Mouse (Mus musculus) megakaryocyte, embryonic 14.5 days (primary cell): ENCODE measurements around the gene Lama2. TPM values are rescaled to one million over a fixed set of nuclear protein-coding genes. Genes with fewer than 3 reads are reported as not detected.

Source experiments
- H3K27me3 ChIP-seq: replicated peaks from 2 replicates; pipeline ENCODE3; 2012; ENCODE audit warnings: inconsistent platforms
- H3K36me3 ChIP-seq: replicated peaks from 2 replicates; pipeline ENCODE3; 2012; ENCODE audit warnings: low read length, inconsistent platforms, mixed read lengths
- H3K4me1 ChIP-seq: 2 replicates; pipeline ENCODE4 v1.6.1; 2012; ENCODE audit warnings: inconsistent platforms
- H3K4me3 ChIP-seq: replicated peaks from 2 replicates; pipeline ENCODE3; 2012; ENCODE audit warnings: moderate library complexity, mild to moderate bottlenecking, inconsistent platforms
- H3K9me3 ChIP-seq: 2 replicates; pipeline ENCODE4 v1.6.1; 2012; ENCODE audit warnings: inconsistent platforms
- FLI1 ChIP-seq: IDR thresholded peaks from 2 replicates; pipeline ENCODE4 v1.6.1; 2012; ENCODE audit warnings: low read length, inconsistent platforms, mixed read lengths
- GATA1 ChIP-seq: IDR thresholded peaks from 3 replicates; pipeline ENCODE4 v1.6.1; 2012; ENCODE audit warnings: mixed read lengths, low read length, inconsistent platforms, borderline replicate concordance
- polyA plus RNA-seq: library from polyadenylated mRNA; stranded (reverse); fragments of >175 nt; gene quantifications from 2 replicates; pipeline ENCODE4 v1.2.3, GENCODE M21; 2012; ENCODE audit warnings: low replicate concordance; ENCODE audit not compliant: insufficient read depth

Gene Lama2
- polyA plus RNA-seq, 1 experiment: not detected

GRCm38 (mm10) chr10:27127454-27127853, 492.1 kb downstream of the Lama2 start:
- H3K9me3 ChIP-seq: no peaks in the 10 kb centered on the region
- no peaks in the 10 kb centered on the region for H3K4me1 ChIP-seq
- H3K36me3 ChIP-seq: no peaks in the 10 kb centered on the region
- no peak overlapping the region for H3K4me3 ChIP-seq
- no peak for TF ChIP-seq FLI1
- TF ChIP-seq GATA1: no peak
- H3K27me3 ChIP-seq: no peaks in the 10 kb centered on the region

GRCm38 (mm10) chr10:27123763-27124162, 495.8 kb downstream of the Lama2 start:
- no peaks in the 10 kb centered on the region for H3K36me3 ChIP-seq
- no peaks in the 10 kb centered on the region for H3K9me3 ChIP-seq
- no peaks in the 10 kb centered on the region for H3K4me1 ChIP-seq
- TF ChIP-seq GATA1: no peak
- no peak for TF ChIP-seq FLI1
- no peaks in the 10 kb centered on the region for H3K27me3 ChIP-seq
- no peak overlapping the region for H3K4me3 ChIP-seq

- Histone ChIP-seq H3K36me3 (no peaks in the 10 kb centered on the region), H3K4me3 (no peak overlapping the region), H3K27me3 (no peaks in the 10 kb centered on the region), H3K4me1 (no peaks in the 10 kb centered on the region), H3K9me3 (no peaks in the 10 kb centered on the region)
- TF ChIP-seq GATA1 (no peak), FLI1 (no peak)
Observed at GRCm38 (mm10) chr10:27117815-27118214, 501.7 kb downstream of the Lama2 start.

GRCm38 (mm10) chr10:27116938-27117647, 502.5 kb downstream of the Lama2 start:
- H3K9me3 ChIP-seq: no peaks in the 10 kb centered on the region
- no peaks in the 10 kb centered on the region for H3K36me3 ChIP-seq
- H3K4me1 ChIP-seq: no peaks in the 10 kb centered on the region
- H3K27me3 ChIP-seq: no peaks in the 10 kb centered on the region
- no peak overlapping the region for H3K4me3 ChIP-seq
- TF ChIP-seq GATA1 (no peak), FLI1 (no peak)

GRCm38 (mm10) chr10:27114131-27114530, 505.4 kb downstream of the Lama2 start:
- no peak for TF ChIP-seq FLI1
- no peak for TF ChIP-seq GATA1
- Histone ChIP-seq H3K4me1 (no peaks in the 10 kb centered on the region), H3K27me3 (no peaks in the 10 kb centered on the region), H3K4me3 (no peak overlapping the region), H3K9me3 (no peaks in the 10 kb centered on the region), H3K36me3 (no peaks in the 10 kb centered on the region)

GRCm38 (mm10) chr10:27103811-27104210, 515.7 kb downstream of the Lama2 start:
- no peaks in the 10 kb centered on the region for H3K27me3 ChIP-seq
- H3K9me3 ChIP-seq: no peaks in the 10 kb centered on the region
- H3K36me3 ChIP-seq: no peaks in the 10 kb centered on the region
- no peaks in the 10 kb centered on the region for H3K4me1 ChIP-seq
- no peak overlapping the region for H3K4me3 ChIP-seq
- TF ChIP-seq FLI1 (no peak), GATA1 (no peak)

GRCm38 (mm10) chr10:27101800-27102353, 517.7 kb downstream of the Lama2 start:
- Histone ChIP-seq H3K4me1 (no peaks in the 10 kb centered on the region), H3K4me3 (no peak overlapping the region), H3K9me3 (no peaks in the 10 kb centered on the region), H3K27me3 (no peaks in the 10 kb centered on the region), H3K36me3 (no peaks in the 10 kb centered on the region)
- no peak for TF ChIP-seq GATA1
- no peak for TF ChIP-seq FLI1

GRCm38 (mm10) chr10:27077113-27077512, 542.4 kb downstream of the Lama2 start:
- no peaks in the 10 kb centered on the region for H3K27me3 ChIP-seq

GRCm38 (mm10) chr10:27068794-27069435, 550.6 kb downstream of the Lama2 start:
- Histone ChIP-seq H3K4me1 (no peaks in the 10 kb centered on the region), H3K9me3 (no peaks in the 10 kb centered on the region), H3K4me3 (no peak overlapping the region), H3K36me3 (no peaks in the 10 kb centered on the region), H3K27me3 (no peaks in the 10 kb centered on the region)
- TF ChIP-seq GATA1 (no peak), FLI1 (no peak)

More at GRCm38 (mm10) chr10:27077113-27077512, 542.4 kb downstream of the Lama2 start:
- Histone ChIP-seq H3K4me1 (no peaks in the 10 kb centered on the region), H3K4me3 (no peak overlapping the region), H3K36me3 (no peaks in the 10 kb centered on the region), H3K9me3 (no peaks in the 10 kb centered on the region)
- TF ChIP-seq FLI1 (no peak), GATA1 (no peak)

GRCm38 (mm10) chr10:27063671-27064070, 555.9 kb downstream of the Lama2 start:
- Histone ChIP-seq H3K36me3 (no peaks in the 10 kb centered on the region), H3K4me1 (no peaks in the 10 kb centered on the region), H3K4me3 (no peak overlapping the region), H3K9me3 (no peaks in the 10 kb centered on the region), H3K27me3 (no peaks in the 10 kb centered on the region)
- TF ChIP-seq GATA1 (no peak), FLI1 (no peak)
